Mouse (Mus musculus): ENCODE results near the gene Grip2.
A peak's percentile ranks its signal among the peaks of the same experiment; 100 is the strongest.

The Grip2 gene

DNA sequence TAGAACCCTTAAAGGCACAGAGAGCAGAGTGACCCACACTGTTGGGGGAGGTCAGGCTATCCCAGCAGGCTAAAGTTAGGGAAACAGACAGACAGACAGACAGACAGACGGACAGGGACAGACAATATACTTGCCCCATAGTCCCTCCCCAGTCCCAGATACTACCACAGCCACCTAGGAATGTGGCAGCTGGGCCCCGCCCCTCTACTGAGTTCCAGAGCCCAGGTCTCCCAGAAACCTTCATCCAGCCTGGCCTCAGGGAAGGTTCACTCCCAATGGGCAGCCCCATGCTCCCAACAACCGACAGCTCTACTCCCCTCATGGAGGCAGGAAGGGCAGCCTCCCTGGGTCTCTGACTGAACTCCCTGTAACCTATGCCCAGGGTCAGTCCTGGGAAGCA is 31.4 kb downstream of the Grip2 start:
- no peak for DNase-seq

DNA sequence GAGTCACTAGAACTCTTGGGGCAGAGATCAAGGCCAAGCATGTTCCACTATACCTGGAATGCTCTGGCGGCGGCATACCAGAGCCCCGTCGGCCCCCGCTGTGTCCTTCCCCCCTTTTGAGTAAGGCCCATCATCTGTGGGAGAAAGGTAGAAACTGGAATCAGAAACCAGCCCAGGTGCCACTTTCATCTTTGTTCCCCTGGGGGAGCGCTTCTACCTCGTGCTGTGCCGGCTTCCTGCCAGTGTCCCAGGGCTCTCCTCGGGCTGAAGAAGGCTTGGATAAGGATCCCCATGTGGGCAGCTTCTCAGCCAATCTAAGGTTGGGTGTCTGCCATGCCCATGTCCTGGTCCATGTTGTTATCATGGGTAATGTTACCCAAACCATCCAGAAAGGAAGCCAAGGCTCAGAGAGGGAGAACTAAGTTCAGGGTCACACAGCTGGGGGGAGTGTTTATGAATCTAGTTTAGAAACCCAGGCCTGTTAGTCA is 38.7 kb downstream of the Grip2 start:
- no peak for DNase-seq

DNA sequence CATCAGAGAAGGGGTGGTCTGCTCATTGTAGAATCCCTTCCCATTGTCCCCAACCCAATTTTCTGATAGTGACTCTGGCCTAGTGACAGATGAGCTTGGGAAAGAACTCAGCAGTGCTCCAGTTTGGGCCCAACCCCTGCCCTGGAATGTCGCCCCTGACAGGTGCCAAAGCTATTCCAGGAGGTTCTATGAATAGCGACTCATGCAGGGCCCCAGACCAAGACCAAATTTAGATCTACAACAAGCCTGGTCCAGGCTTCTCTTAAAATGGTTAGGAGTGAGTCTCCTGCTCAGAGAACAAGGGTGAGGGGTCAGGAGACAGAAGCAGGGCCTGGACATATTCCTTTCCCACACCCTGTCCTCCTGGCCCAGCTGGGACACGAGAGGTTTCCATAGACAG is 42.0 kb downstream of the Grip2 start:
- no peak for DNase-seq

DNA sequence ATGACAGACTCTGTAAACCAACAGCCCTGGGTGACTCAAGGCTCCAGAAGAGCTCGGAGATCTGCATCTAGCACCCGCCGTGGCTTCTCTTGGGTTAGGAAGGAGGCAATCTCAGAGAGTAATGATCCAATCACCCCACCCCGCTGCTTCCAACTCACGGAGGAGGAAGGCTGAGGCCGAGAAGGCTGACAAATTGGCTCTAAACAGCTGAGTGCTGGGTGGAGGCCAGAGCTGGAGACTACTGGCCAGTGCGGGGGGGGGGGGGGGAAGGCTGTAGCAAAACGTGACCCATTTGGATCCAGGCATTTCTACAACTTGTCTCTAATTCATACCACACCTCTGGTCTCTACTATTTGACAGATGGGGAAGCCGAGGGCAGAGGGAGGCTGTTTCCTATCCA is 47.8 kb downstream of the Grip2 start:
- no peak for DNase-seq

DNA sequence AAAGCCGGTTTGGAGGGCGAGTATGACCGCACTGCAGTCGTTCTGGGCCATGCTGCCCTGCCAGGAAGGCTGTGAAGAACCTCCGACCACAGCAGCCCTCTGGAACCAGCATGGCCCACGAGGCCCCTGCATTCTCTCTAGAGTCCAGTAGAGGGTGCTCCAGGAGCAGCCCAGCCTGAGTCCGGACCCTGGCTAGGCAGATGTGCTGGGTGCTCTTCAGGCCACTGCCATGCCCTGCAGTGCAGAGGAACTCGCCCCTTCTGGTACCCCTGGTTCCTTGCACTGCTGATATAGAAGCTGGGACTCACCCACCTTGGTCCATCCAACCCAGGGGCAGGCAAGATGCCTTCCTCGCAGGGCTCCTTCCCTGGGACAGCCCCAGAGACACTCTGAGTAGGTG is 50.5 kb downstream of the Grip2 start:
- DNase-seq: peak; percentile 17

DNA sequence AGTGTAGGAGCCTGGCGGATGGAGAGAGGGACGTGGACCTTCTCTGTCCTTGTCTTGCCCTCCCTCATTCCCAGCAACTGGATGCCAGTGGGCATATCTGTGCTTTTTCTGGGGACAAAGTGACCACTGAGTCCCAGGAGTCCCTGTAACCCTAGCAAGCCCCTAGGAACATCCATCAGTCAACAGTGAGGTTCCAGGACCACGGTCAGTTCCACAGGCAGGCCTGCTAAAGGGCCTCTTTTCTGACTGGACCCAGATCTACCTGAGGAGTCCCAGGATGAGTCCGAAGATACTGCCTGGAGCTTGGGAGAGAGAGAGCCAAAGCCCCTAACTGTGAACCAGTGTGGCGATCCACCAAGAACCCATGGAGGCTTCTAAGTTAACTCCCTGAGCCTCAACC is 53.1 kb downstream of the Grip2 start:
- no peak for DNase-seq

DNA sequence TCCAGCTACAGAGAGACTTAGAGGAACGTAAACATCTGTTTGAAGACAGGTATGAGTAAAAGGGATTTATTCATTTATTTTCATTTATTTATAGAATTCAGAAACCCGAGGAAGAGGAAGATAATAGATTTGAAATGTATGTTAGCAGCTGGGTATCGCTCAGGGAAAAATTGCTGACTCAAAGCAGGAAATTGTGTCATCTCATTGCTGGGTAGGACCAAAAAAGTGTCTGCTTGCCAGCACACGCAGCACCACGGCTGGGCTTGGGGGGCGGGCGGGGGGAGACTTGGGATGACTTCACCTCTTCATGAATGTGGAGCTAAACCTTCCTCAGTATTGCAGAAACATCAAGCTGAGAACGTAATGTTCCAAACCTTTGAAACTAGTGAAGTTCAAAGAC is 59.5 kb downstream of the Grip2 start:
- DNase-seq: no peak

DNA sequence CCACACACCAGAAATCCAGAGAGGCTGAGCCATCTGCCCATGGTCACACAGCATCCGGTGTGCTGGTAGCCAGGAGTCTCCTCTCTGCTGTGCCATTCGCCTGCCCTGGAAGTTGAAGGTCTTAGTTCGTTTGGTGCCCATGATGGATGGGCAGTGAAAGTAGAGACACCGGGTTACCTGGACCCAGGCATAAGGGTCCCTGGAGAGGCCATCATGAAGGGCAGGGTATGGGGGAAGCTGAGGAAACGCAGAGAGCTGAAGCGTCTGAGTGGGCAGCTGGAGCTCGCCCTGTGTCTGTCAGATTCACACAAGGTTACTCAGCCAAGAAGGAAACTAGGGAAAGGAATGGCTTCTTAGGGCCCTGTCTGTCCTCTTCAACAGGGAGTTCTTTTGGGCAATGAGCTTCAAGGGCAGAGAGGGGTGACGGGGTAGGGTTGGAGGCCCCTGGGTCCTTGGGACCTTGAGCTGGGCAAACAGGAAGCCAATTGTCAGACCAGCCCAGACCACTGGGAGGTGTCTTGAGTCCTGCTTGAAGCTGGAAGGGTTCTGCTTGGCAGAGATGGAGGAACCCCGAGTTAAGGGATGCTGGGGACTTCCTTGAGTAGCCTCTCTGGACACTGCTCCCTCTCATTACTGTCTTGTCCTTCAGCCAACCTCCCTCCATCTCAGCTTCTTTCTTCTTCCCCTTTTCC is 64.9 kb downstream of the Grip2 start:
- DNase-seq: no peak

DNA sequence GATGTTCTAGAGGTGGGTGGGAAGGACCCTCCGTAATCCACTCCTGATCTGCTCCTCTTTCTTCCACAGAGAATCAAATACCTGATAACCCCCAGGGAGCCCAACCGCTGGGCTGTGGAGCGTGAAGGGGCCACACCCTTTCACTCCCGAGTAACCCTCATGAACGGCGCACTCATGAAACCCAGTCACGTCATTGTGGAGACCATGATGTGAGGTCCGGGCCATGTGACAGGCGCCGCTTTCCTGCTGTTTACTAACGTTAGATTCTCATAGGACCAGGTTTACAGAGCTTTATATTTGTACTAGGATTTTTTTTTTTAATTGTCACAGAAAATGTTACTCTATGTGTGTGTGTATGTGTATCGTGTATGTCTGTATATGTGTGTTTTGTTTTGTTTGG is 72.2 kb downstream of the Grip2 start:
- no peak for DNase-seq

DNA sequence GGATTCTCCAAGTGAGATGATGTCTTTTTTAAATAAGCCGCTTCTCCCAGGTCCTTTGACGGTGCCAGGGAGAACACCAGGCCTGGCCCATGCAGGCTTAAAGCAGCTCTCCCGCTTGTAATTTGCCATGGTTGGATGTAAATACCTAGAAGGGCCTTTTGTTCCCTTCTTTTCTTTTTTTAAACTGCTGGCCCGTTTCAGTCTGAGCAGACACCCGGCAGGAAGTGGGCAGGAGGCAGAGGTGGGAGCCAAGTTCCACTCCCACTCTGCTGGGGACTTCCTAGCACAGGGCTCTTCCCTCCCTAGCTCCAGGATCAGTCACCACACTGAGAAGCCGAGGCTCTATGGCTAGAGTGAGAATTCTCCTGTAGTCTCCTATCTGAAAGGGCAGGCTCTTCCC is 73.0 kb downstream of the Grip2 start:
- DNase-seq: peak; percentile 56

DNA sequence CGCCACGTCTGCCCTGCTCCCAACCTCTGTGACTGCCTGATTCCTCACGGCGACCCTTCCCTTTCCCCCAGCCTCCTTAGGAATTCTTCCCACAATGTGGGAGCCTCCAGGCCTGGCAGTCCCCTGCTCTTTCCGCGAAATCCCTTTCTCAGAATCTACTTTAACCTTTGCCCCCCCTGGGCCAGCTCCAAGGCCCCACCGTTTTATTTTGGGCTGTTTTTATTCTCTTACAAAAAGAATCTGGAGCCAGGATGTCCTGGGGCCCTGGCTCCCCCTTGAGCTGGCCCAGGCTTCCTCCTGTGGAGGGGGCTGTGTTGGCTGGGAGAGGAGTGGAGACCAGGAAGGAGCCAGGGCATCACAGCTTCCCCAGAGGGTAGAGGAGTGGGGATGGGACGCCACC is 74.2 kb downstream of the Grip2 start:
- no peak for DNase-seq

DNA sequence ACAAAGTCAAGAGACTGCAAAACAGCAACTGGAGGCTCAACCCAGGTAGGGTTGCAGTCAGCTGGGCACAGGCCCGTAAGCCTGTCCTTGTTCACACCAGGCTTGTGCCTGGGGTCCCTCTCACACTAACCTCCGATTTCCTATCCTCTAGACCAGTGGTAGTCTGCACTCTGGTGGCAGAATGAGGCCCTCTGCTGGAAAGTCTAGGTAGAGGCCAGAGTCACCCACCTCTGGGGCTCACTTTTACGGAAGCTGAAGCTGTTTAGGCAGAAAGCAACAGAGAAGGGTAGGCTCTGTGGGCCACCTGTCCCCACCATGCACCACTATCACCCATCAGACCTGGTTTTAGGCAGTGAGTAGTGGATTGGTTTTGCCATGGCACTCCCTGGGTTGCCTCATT is 76.1 kb downstream of the Grip2 start:
- DNase-seq: no peak

DNA sequence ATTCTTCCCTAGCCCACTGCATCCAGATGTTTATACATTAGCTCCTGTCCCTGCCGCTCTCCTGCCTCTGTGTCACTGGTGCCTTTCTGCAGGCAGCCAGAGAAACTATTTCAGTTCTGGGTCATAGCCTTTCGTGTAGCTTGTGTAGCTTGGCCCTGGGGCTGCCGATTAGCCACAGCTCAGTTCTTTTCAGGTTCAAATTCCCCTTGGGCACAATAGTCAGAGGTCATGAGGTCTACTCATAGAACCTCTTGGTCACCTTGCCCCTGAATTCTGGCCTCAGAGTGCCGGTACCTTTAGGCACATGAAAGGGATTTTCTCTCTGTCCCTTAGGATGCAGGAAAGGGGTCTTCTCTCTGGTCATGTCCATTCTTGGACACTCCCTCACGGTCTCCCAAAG is 80.3 kb downstream of the Grip2 start:
- DNase-seq: no peak

DNA sequence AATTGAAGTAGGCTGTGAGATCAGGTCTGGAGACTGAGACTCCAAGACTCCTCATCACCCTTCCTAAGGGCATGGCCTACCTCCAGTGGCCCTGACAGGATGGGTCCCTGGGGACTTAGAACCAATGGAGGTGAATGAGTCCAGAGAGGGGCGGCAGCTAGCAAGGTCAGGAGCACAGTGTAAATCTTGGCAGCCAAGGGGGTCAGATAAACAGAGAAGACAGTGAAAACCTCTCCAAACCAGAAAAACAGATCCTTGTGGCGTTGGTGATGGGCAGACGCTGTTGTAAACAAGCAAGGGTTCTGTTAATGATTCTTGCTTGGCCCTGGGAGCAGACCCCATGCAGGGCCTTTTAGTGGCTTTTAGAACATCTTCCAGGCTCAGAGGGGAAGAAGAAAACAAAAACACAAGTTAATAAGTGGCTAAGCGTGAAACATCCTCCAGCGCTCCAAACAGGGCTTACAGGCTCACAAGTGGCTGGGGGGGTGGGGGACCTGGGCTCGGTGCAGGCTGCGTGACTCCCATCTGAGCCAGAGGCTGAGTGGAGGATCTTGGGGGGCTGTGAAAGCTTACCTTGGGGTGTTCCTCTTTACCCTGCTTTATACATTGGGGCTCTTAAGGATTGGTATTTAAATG is 81.0 kb downstream of the Grip2 start:
- DNase-seq: no peak

DNA sequence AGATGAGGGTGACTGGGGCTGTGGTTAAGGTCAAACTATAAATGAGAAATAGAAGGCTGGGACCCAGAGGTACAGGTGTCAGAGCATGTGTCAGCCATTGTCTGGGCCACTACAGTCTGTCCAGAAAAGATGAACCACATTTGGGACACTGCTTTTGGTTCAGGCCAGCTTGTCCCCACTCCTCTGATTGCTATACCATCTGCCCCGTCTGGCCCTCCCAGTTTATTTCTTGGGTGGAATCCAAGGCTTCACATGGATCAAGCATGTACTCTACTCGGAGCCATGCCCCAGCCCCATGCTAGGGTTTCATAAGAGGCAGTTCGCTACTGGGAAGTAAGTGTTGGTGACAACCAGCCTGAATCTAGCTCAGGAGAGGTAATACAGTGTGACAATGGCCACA is 81.8 kb downstream of the Grip2 start:
- no peak for DNase-seq

DNA sequence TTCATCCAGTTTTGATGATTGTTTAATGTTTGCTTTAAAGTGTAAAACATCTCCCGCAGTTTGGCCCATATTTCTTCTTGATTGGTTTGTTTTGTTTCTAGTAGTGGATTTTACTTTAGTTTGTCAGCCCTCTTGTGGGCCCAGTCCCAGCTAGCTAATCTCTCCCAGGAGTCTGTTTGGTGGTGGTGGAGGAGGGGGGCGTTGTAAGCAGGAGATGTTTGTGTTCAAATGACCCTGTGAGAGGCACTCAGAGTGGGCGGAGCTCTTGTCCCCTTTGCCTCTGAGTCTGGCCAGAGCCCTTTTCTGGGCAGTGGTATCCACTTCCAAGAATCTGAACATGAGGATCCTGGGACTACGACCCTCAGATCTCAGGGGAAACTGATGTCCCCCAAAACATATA is 83.2 kb downstream of the Grip2 start:
- no peak for DNase-seq

DNA sequence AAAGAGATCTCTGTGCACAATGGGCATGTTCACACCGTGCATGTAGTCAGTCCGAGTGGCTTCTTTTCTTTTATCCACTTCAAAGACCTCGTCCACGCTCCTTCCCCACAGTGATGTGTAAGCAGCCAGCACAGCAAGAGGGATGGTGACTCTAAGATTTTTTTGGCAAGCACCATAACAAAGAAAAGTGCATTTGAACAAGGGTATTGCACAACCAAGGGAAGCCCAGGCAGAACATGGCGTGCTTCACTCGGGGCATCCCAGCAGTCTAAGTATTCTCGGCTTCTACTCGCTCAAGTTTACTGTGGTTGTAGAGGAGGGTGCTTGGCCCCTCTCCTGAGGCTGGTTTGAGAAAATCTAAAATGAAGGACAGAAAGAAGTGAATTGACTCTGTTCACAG is 84.1 kb downstream of the Grip2 start:
- no peak for DNase-seq

DNA sequence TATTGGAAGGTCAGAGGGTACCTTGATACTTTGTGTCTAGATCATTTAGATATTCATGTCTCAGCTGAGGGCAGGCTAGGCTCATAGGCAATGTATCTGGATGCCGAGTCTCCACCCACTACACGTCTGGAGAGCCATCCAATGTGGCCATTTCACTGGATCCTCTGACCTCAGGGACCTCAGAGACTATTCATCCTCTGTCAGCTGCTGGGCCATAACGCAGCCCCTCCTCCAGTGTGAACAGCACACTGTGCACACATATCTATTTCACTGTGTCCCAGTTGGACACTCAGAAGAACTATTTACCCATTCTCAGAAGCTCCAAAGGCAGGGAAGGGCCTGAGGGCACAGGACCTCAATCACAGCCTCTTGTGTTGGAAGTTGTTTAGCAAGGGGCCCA is 84.6 kb downstream of the Grip2 start:
- no peak for DNase-seq

DNA sequence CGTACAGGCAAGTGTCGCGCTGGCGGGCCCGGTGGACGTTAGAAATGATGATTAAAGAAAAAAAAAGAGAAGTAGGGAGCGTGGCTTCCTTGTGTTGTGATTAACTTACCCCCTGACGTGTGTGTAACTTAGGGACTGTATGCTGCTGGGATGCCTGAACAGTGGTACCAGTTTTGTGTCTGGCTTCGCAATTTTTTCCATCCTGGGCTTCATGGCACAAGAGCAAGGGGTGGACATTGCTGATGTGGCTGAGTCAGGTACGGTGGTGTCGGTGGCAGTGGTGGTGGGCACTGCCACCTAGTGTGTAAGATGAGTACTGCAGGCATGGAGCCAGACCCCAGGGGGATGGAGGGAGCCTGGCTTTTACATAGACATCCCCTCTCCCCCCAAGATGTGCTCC is 86.0 kb downstream of the Grip2 start:
- no peak for DNase-seq

DNA sequence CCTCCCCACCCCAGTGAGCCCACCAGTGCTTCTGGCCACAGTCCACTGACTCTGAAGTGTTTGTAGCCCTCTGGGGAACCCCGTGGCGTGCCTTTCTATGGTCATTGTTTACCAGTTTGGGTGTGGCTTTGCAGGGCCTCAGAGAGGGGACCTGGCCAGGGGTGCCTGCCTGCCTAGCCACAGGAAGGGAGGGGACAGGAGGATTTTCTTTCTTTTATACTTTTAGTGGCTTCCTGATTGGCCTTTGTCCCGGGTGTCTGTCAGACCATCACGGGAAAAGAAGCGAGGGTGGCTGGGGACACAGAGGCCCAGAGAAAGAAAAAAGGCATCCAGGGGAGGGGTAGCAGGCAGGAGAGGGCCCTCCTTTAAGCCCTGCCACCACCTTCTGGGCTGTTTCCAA is 89.0 kb downstream of the Grip2 start:
- no peak for DNase-seq

DNA sequence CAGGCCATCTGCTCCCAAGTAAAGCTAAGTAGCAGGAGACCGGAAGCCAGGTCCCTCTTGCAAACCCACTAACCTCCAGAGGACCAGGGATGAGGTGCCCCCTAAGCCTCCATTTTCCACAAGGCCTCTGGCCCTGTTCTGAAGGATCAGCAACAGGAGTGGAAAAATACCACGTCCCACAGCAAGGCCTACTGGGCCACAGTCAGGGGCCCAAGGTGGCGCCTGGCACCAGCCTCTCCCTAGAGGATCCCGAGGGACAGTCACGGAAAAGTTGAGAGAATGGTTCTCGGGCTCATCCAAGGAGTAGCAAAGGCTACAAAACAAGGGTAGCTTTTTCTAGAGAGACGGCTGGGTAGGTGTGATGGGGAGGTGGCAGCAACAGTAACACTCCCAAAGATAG is 89.6 kb downstream of the Grip2 start:
- DNase-seq: no peak

DNA sequence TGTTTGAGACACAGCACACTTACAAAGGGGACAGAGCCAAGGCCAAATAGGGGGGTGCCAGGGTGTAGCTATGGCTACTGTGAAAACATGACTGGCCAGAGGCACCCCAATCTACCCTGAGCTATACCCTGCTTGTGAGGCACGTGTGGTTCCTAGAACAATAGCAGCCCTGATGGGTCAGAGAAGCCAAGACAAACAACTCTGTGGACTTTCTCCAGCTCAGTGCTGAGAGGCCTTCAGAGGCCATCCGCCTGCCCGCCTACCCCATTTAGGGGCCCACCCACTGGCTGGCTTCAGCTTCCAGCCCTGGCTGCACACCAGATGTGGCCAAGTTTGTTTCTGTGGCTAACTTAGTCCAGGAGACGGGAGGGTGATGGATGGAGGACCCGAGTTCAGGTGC is 90.6 kb downstream of the Grip2 start:
- no peak for DNase-seq

DNA sequence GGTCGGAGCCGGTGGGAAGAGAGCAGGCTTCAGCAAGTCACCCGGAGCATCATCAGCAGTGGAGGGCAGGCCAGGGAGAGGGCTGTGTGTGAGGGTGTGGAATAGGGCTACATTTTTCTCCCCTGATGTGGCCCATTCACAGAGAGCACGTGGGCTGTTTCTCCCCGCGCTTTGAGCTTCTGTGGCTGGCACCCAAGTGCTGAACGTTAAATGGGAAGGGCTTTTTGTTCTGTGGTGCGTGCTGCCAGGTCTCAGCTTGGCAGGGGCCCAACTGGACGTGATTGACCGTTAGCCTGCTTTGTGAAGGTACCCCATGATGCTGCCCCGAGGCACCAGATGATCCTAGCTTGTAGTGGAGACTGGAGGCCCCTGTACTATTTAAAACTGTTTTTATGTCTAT is 94.9 kb downstream of the Grip2 start:
- no peak for DNase-seq

DNA sequence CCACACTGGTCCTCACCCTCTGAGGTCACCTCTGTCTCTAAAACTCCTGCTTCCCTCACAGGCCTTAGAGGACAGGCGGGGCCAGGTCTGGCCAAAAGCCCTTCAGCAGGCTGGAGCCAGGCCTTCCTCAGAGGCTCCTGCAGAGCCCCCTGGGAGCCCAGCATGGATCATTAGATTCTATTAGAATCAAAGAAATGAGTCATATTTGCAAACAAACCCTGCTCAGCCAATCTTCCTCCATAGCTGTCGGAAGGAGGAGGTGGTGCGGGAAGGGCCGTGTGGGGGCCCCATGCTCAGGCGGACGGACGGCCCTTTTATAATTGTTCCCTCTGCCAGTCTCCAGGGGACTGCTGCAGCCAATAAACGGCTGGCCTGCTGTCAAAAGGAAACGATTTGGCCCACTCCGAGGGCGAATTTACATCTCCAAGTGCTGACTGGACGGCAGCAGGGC is 97.3 kb downstream of the Grip2 start:
- DNase-seq: peak; percentile 63

Data from layer of hippocampus, adult 9-11 months (tissue).